Mouse (Mus musculus) forebrain, embryonic 13.5 days (tissue): Measurements from ENCODE around the gene Rab8b. TPM values are rescaled to one million over a fixed set of nuclear protein-coding genes. Genes with fewer than 3 reads are reported as not detected.
"Not testable (repeated sequence)": the region's sequence is repeated elsewhere in the genome, so short reads cannot be mapped to it uniquely, and the experiment has no call there.

Experiments
- ATAC-seq: fragments of 200-750 bp; cut with Nextera tagmentation; 2 replicates; pipeline ENCODE4 v1.8.0; 2017
- H3K27ac ChIP-seq: fragments of 300-500 bp; sonication (generic); 2 replicates; pipeline ENCODE4 v1.5.1; 2015; ENCODE audit warnings: inconsistent platforms, mild to moderate bottlenecking, moderate library complexity
- H3K27me3 ChIP-seq: fragments of 300-500 bp; sonication (generic); 2 replicates; pipeline ENCODE4 v1.6.1; 2015; ENCODE audit warnings: mild to moderate bottlenecking, inconsistent platforms
- H3K36me3 ChIP-seq: fragments of 300-500 bp; sonication (generic); 2 replicates; pipeline ENCODE4 v1.6.1; 2015; ENCODE audit warnings: mild to moderate bottlenecking, inconsistent platforms; ENCODE audit not compliant: poor library complexity, severe bottlenecking
- H3K4me1 ChIP-seq: fragments of 300-500 bp; sonication (generic); 2 replicates; pipeline ENCODE4 v1.6.1; 2015; ENCODE audit warnings: inconsistent platforms
- H3K4me2 ChIP-seq: fragments of 300-500 bp; sonication (generic); 2 replicates; pipeline ENCODE4 v1.6.1; 2015; ENCODE audit warnings: inconsistent platforms, mild to moderate bottlenecking, moderate library complexity
- H3K4me3 ChIP-seq: fragments of 300-500 bp; sonication (generic); 2 replicates; pipeline ENCODE4 v1.5.1; 2015; ENCODE audit warnings: mild to moderate bottlenecking, inconsistent platforms
- H3K9ac ChIP-seq: fragments of 300-500 bp; sonication (generic); 2 replicates; pipeline ENCODE4 v1.6.1; 2015; ENCODE audit warnings: mild to moderate bottlenecking, inconsistent platforms
- H3K9me3 ChIP-seq: fragments of 300-500 bp; sonication (generic); replicated peaks from 2 replicates; pipeline ENCODE4 v1.6.1; 2016; ENCODE audit warnings: inconsistent platforms
- WGBS: fragments of 180-500 bp; shearing (Covaris S2); methylation state at CpG from one replicate; pipeline ENCODE4 v1.1.7; 2015; 5-methylcytosine and 5-hydroxymethylcytosine counted together
- polyA plus RNA-seq: library from polyadenylated mRNA; unstranded; fragments of >200 nt; fragmentation: Nextera tagmentation; extraction: Ambion mirVana; gene quantifications from 2 replicates; pipeline ENCODE4 v1.2.1, GENCODE M21; 2015

Gene Rab8b
- polyA plus RNA-seq, 1 experiment from 2014 or later = 43.8 TPM

GRCm38 (mm10) chr9:66820996-66821395 lies 98.5 kb downstream of the Rab8b start:
- Histone ChIP-seq H3K36me3 (no peaks in the 10 kb centered on the region), H3K27ac (no peak overlapping the region), H3K4me1 (no peaks in the 10 kb centered on the region), H3K9me3 (no peaks in the 10 kb centered on the region), H3K9ac (no peak overlapping the region), H3K4me3 (no peak overlapping the region), H3K27me3 (no peaks in the 10 kb centered on the region), H3K4me2 (no peak overlapping the region)
- 87% methylated on average over 5 of the region's 5 CpGs for WGBS
- ATAC-seq = no peak

- Histone ChIP-seq H3K9ac (no peak overlapping the region), H3K36me3 (no peaks in the 10 kb centered on the region), H3K4me1 (no peaks in the 10 kb centered on the region), H3K27ac (no peak overlapping the region), H3K4me3 (no peak overlapping the region), H3K4me2 (no peak overlapping the region), H3K27me3 (no peaks in the 10 kb centered on the region), H3K9me3 (no peaks in the 10 kb centered on the region)
- WGBS = 7% methylated on average over 2 of the region's 2 CpGs
- no peak for ATAC-seq
These were observed 106.1 kb downstream of the Rab8b start for GRCm38 (mm10) chr9:66813392-66813791.

GRCm38 (mm10) chr9:66805951-66806350 lies 113.5 kb downstream of the Rab8b start:
- not testable (repeated sequence) for H3K4me1 ChIP-seq, ATAC-seq, H3K9me3 ChIP-seq, H3K36me3 ChIP-seq, H3K27ac ChIP-seq
- Histone ChIP-seq H3K4me3 (peak overlapping the region; percentile 33), H3K9ac (peak overlapping the region; percentile 54; the same call in 1 of the 2 replicates), H3K27me3 (peaks cover 31% of the 10 kb centered on the region), H3K4me2 (peak overlapping the region; percentile 58)
- under 1% methylated on average over 30 of the region's 37 CpGs for WGBS

GRCm38 (mm10) chr9:66801947-66802346 lies 117.5 kb downstream of the Rab8b start:
- no peak overlapping the region for H3K27ac ChIP-seq
- WGBS = 53% methylated on average over 12 of the region's 12 CpGs
- H3K4me2 ChIP-seq = no peak overlapping the region
- no peak overlapping the region for H3K9ac ChIP-seq
- H3K4me1 ChIP-seq = no peaks in the 10 kb centered on the region
- H3K27me3 ChIP-seq = peaks cover 29% of the 10 kb centered on the region
- ATAC-seq = no peak
- no peaks in the 10 kb centered on the region for H3K9me3 ChIP-seq
- no peak overlapping the region for H3K4me3 ChIP-seq
- no peaks in the 10 kb centered on the region for H3K36me3 ChIP-seq

- ATAC-seq = no peak
- H3K4me2 ChIP-seq = peak within 1 kb of the TSS; percentile 72
- peak within 1 kb of the TSS; percentile 73 for H3K4me3 ChIP-seq
- H3K36me3 ChIP-seq = no peaks in the 10 kb centered on the region
- H3K9ac ChIP-seq = peak within 1 kb of the TSS; percentile 83
- 0 out of 2 replicates have a peak, but pooled peaks cover 3% of the 10 kb centered on the region for H3K27me3 ChIP-seq
- H3K9me3 ChIP-seq = no peaks in the 10 kb centered on the region
- H3K27ac ChIP-seq = 0 out of 2 replicates have a peak within 1 kb of the TSS, but pooled peaks have one; percentile 85
- H3K4me1 ChIP-seq = peaks cover 17% of the 10 kb centered on the region
- WGBS = 72% methylated on average over 5 of the region's 5 CpGs
These were observed 122.7 kb downstream of the Rab8b start, which contains the start of gene Gm10647 for GRCm38 (mm10) chr9:66796739-66797138. Gene Gm10647 (plus strand): TSS chr9:66797039.

- under 1% methylated on average over 42 of the region's 42 CpGs for WGBS
- Histone ChIP-seq H3K4me1 (peaks cover 17% of the 10 kb centered on the region), H3K9me3 (no peaks in the 10 kb centered on the region), H3K27ac (peak within 1 kb of the TSS; percentile 85), H3K27me3 (no peaks in the 10 kb centered on the region), H3K36me3 (no peaks in the 10 kb centered on the region), H3K4me2 (peak within 1 kb of the TSS; percentile 72), H3K9ac (peak within 1 kb of the TSS; percentile 83), H3K4me3 (peak within 1 kb of the TSS; percentile 73)
- ATAC-seq = peak; percentile 99
These were observed 123.8 kb downstream of the Rab8b start, which contains the start of gene Aph1b for GRCm38 (mm10) chr9:66795464-66796324. Gene Aph1b (minus strand): TSS chr9:66795490.

- Histone ChIP-seq H3K4me1 (peaks cover 17% of the 10 kb centered on the region), H3K27me3 (no peaks in the 10 kb centered on the region), H3K4me3 (peak overlapping the region; percentile 73), H3K27ac (peak overlapping the region; percentile 85), H3K9ac (peak overlapping the region; percentile 83), H3K9me3 (no peaks in the 10 kb centered on the region), H3K36me3 (peaks cover 7% of the 10 kb centered on the region; the same call in 1 of the 2 replicates), H3K4me2 (peak overlapping the region; percentile 72)
- peak; percentile 72 for ATAC-seq
- 1% methylated on average over 43 of the region's 43 CpGs for WGBS
These were observed 124.6 kb downstream of the Rab8b start for GRCm38 (mm10) chr9:66794629-66795463.

Other genes starting within 250 kb of the Rab8b start
- 2.5 and 3.1 TPM in 2 replicates for gene Car12, start 206.0 kb downstream of the Rab8b start, polyA plus RNA-seq
- gene Aph1b, start 124.2 kb downstream of the Rab8b start, polyA plus RNA-seq = 24.7 and 25.9 TPM in 2 replicates
- 0.22 and 0.31 TPM in 2 replicates for gene Gm10647, start 122.6 kb downstream of the Rab8b start, polyA plus RNA-seq
- gene Aph1c, start 85.0 kb downstream of the Rab8b start, polyA plus RNA-seq = 1.4 and 2.9 TPM in 2 replicates
- 470 and 585 TPM in 2 replicates for gene Rps27l, start 26.4 kb upstream of the Rab8b start, polyA plus RNA-seq
- 8.1 and 8.5 TPM in 2 replicates for gene Lactb, start 55.8 kb upstream of the Rab8b start, polyA plus RNA-seq
- gene Tpm1, start 129.7 kb upstream of the Rab8b start, polyA plus RNA-seq = 109 and 119 TPM in 2 replicates